Mouse (Mus musculus): ENCODE data around the gene Syn3. TPM values are rescaled to one million over a fixed set of nuclear protein-coding genes. Genes with fewer than 3 reads are reported as not detected.

The Syn3 gene
- total RNA-seq, 2 experiments from 2014 or later = 0.62 TPM; not detected in 1

- ATAC-seq (replicated peaks; ENCODE audit: poor library complexity) = no peak
These were observed 122.8 kb downstream of the Syn3 start for GRCm38 (mm10) chr10:86375903-86376302.

GRCm38 (mm10) chr10:86374061-86374460, 124.6 kb downstream of the Syn3 start:
- ATAC-seq (replicated peaks; ENCODE audit: poor library complexity) = no peak

- no peak for ATAC-seq (replicated peaks; ENCODE audit: poor library complexity)
These were observed 127.1 kb downstream of the Syn3 start for GRCm38 (mm10) chr10:86371561-86371960.

- no peak for ATAC-seq (replicated peaks; ENCODE audit: poor library complexity)
These were observed 129.3 kb downstream of the Syn3 start for GRCm38 (mm10) chr10:86369346-86369745.

GRCm38 (mm10) chr10:86368811-86369210, 129.9 kb downstream of the Syn3 start:
- ATAC-seq (replicated peaks; ENCODE audit: poor library complexity) = no peak

- ATAC-seq (replicated peaks; ENCODE audit: poor library complexity) = no peak
These were observed 131.3 kb downstream of the Syn3 start for GRCm38 (mm10) chr10:86367346-86367745.

- ATAC-seq (replicated peaks; ENCODE audit: poor library complexity) = peak; percentile 11; the same call in 1 of the 2 replicates
These were observed 133.0 kb downstream of the Syn3 start for GRCm38 (mm10) chr10:86365632-86366092.

GRCm38 (mm10) chr10:86363669-86364309, 134.9 kb downstream of the Syn3 start:
- no peak for ATAC-seq (replicated peaks; ENCODE audit: poor library complexity)

GRCm38 (mm10) chr10:86359699-86360098, 139.0 kb downstream of the Syn3 start:
- no peak for ATAC-seq (replicated peaks; ENCODE audit: poor library complexity)

- ATAC-seq (replicated peaks; ENCODE audit: poor library complexity) = no peak
These were observed 139.5 kb downstream of the Syn3 start for GRCm38 (mm10) chr10:86359208-86359607.

- ATAC-seq (replicated peaks; ENCODE audit: poor library complexity) = no peak
These were observed 140.3 kb downstream of the Syn3 start for GRCm38 (mm10) chr10:86358307-86358975.

- peak; percentile 95 for ATAC-seq (replicated peaks; ENCODE audit: poor library complexity)
These were observed 141.7 kb downstream of the Syn3 start for GRCm38 (mm10) chr10:86356819-86357563.

- ATAC-seq (replicated peaks; ENCODE audit: poor library complexity) = no peak
These were observed 146.2 kb downstream of the Syn3 start for GRCm38 (mm10) chr10:86352521-86352920.

- ATAC-seq (replicated peaks; ENCODE audit: poor library complexity) = 0 out of 2 replicates have a peak, but pooled peaks have one; percentile 17
These were observed 147.4 kb downstream of the Syn3 start for GRCm38 (mm10) chr10:86351287-86351686.

GRCm38 (mm10) chr10:86346235-86346840, 152.4 kb downstream of the Syn3 start:
- no peak for ATAC-seq (replicated peaks; ENCODE audit: poor library complexity)

GRCm38 (mm10) chr10:86345645-86346044, 153.1 kb downstream of the Syn3 start:
- ATAC-seq (replicated peaks; ENCODE audit: poor library complexity) = no peak

- no peak for ATAC-seq (replicated peaks; ENCODE audit: poor library complexity)
These were observed 154.0 kb downstream of the Syn3 start for GRCm38 (mm10) chr10:86344654-86345053.

- ATAC-seq (replicated peaks; ENCODE audit: poor library complexity) = no peak
These were observed 154.8 kb downstream of the Syn3 start for GRCm38 (mm10) chr10:86343931-86344330.

GRCm38 (mm10) chr10:86343362-86343761, 155.3 kb downstream of the Syn3 start:
- ATAC-seq (replicated peaks; ENCODE audit: poor library complexity) = no peak

GRCm38 (mm10) chr10:86342713-86343112, 156.0 kb downstream of the Syn3 start:
- peak; percentile 41 for ATAC-seq (replicated peaks; ENCODE audit: poor library complexity)

- no peak for ATAC-seq (replicated peaks; ENCODE audit: poor library complexity)
These were observed 156.5 kb downstream of the Syn3 start for GRCm38 (mm10) chr10:86342151-86342550.

Data from megakaryocyte progenitor cell, adult 5-6 weeks (primary cell).